Mouse (Mus musculus): ENCODE data around the gene Kcng1. TPM values are rescaled to one million over a fixed set of nuclear protein-coding genes. Genes with fewer than 3 reads are reported as not detected.

Kcng1 gene
- total RNA-seq, 1 experiment from 2014 or later: 5.1 TPM

GRCm38 (mm10) chr2:168268033-168268432 is 13.5 kb downstream of the Kcng1 start:
- ATAC-seq (replicated peaks; ENCODE audit: low read depth, poor library complexity, severe bottlenecking): 0 out of 2 replicates have a peak, but pooled peaks have one; percentile 19

GRCm38 (mm10) chr2:168260900-168261299 is 20.6 kb downstream of the Kcng1 start:
- ATAC-seq (replicated peaks; ENCODE audit: low read depth, poor library complexity, severe bottlenecking): no peak

GRCm38 (mm10) chr2:168260124-168260523 is 21.4 kb downstream of the Kcng1 start:
- peak; percentile 30; the same call in 1 of the 2 replicates for ATAC-seq (replicated peaks; ENCODE audit: low read depth, poor library complexity, severe bottlenecking)

- ATAC-seq (replicated peaks; ENCODE audit: low read depth, poor library complexity, severe bottlenecking): no peak
Observed at GRCm38 (mm10) chr2:168259046-168259445, 22.5 kb downstream of the Kcng1 start.

GRCm38 (mm10) chr2:168257188-168257587 is 24.3 kb downstream of the Kcng1 start:
- ATAC-seq (replicated peaks; ENCODE audit: low read depth, poor library complexity, severe bottlenecking): 0 out of 2 replicates have a peak, but pooled peaks have one; percentile 17

- ATAC-seq (replicated peaks; ENCODE audit: low read depth, poor library complexity, severe bottlenecking): no peak
Observed at GRCm38 (mm10) chr2:168256506-168256905, 25.0 kb downstream of the Kcng1 start.

- no peak for ATAC-seq (replicated peaks; ENCODE audit: low read depth, poor library complexity, severe bottlenecking)
Observed at GRCm38 (mm10) chr2:168253822-168254221, 27.7 kb downstream of the Kcng1 start.

- ATAC-seq (replicated peaks; ENCODE audit: low read depth, poor library complexity, severe bottlenecking): 0 out of 2 replicates have a peak, but pooled peaks have one; percentile 8
Observed at GRCm38 (mm10) chr2:168252639-168253292, 28.8 kb downstream of the Kcng1 start.

- ATAC-seq (replicated peaks; ENCODE audit: low read depth, poor library complexity, severe bottlenecking): peak; percentile 57
Observed at GRCm38 (mm10) chr2:168250270-168250669, 31.3 kb downstream of the Kcng1 start.

GRCm38 (mm10) chr2:168248856-168249245 is 32.7 kb downstream of the Kcng1 start:
- peak; percentile 90 for ATAC-seq (replicated peaks; ENCODE audit: low read depth, poor library complexity, severe bottlenecking)

GRCm38 (mm10) chr2:168248167-168248855 is 33.2 kb downstream of the Kcng1 start:
- no peak for ATAC-seq (replicated peaks; ENCODE audit: low read depth, poor library complexity, severe bottlenecking)

- no peak for ATAC-seq (replicated peaks; ENCODE audit: low read depth, poor library complexity, severe bottlenecking)
Observed at GRCm38 (mm10) chr2:168245571-168245970, 36.0 kb downstream of the Kcng1 start.

GRCm38 (mm10) chr2:168243278-168243677 is 38.3 kb downstream of the Kcng1 start:
- ATAC-seq (replicated peaks; ENCODE audit: low read depth, poor library complexity, severe bottlenecking): no peak

GRCm38 (mm10) chr2:168242841-168243240 is 38.7 kb downstream of the Kcng1 start:
- ATAC-seq (replicated peaks; ENCODE audit: low read depth, poor library complexity, severe bottlenecking): no peak

- ATAC-seq (replicated peaks; ENCODE audit: low read depth, poor library complexity, severe bottlenecking): no peak
Observed at GRCm38 (mm10) chr2:168238335-168238734, 43.2 kb downstream of the Kcng1 start.

GRCm38 (mm10) chr2:168233286-168233685 is 48.2 kb downstream of the Kcng1 start:
- ATAC-seq (replicated peaks; ENCODE audit: low read depth, poor library complexity, severe bottlenecking): no peak

- ATAC-seq (replicated peaks; ENCODE audit: low read depth, poor library complexity, severe bottlenecking): no peak
Observed at GRCm38 (mm10) chr2:168231471-168231829, 50.1 kb downstream of the Kcng1 start.

- peak; percentile 15 for ATAC-seq (replicated peaks; ENCODE audit: low read depth, poor library complexity, severe bottlenecking)
Observed at GRCm38 (mm10) chr2:168230773-168231470, 50.6 kb downstream of the Kcng1 start.

GRCm38 (mm10) chr2:168230026-168230728 is 51.4 kb downstream of the Kcng1 start, which contains the start of the genes Gm20716, Dpm1 and Mocs3:
Gm20716 (minus strand) TSS chr2:168230364.
Dpm1 (minus strand) TSS chr2:168230591.
Mocs3 (plus strand) TSS chr2:168230622.
- ATAC-seq (replicated peaks; ENCODE audit: low read depth, poor library complexity, severe bottlenecking): peak; percentile 82
